Comparison of ENCODE assay signal across 18 mouse cellular contexts in genomic region chr3:117007340-117007739, GRCm38 (mm10). TPM values are rescaled to one million over a fixed set of nuclear protein-coding genes. Genes with fewer than 3 reads are reported as not detected.
DNase-seq lines count a peak whose midpoint lies in the region; ATAC-seq and TF ChIP-seq lines count a peak whose summit lies in the region.
"Had no signal": no experiment of that assay in that cellular context is flagged by ENCODE, and none has a peak within 500 bp of the region (broad histone marks: within the 10 kb centered on the region; RNA-seq: fewer than 3 reads in every experiment).

No protein-coding gene starts in this region.

- ATAC-seq in limb, embryonic 14.5 days (ENCODE audit: low FRiP score, low read depth) = no peak
- ATAC-seq: liver, postnatal 0 days had no signal

- intact Hi-C loops in left cerebral cortex, adult 2 months (cut with DNase I) = loop anchor here (1.0 to 5.0 kb wide), 3 partner anchors 22 to 100 kb away; no protein-coding TSS in a partner anchor

- H3K4me1 ChIP-seq in limb, embryonic 14.5 days (ENCODE audit: control insufficient read depth, insufficient read depth, low read length) = no peaks in the 10 kb centered on the region
- no peaks in the 10 kb centered on the region for H3K4me1 ChIP-seq in limb, embryonic 10.5 days
- H3K4me1 ChIP-seq: hindbrain, embryonic 15.5 days had no signal

- H3K4me2 ChIP-seq in limb, embryonic 14.5 days (replicated peaks; ENCODE audit: low read depth, low read length, severe bottlenecking) = no peak overlapping the region
- H3K4me2 ChIP-seq: hindbrain, embryonic 15.5 days had no signal

- H3K9me3 ChIP-seq in limb, embryonic 14.5 days (ENCODE audit: control insufficient read depth, low read length) = no peaks in the 10 kb centered on the region
- no peaks in the 10 kb centered on the region for H3K9me3 ChIP-seq in limb, embryonic 10.5 days (replicated peaks)
- H3K9me3 ChIP-seq: hindbrain, embryonic 15.5 days had no signal

- H3K36me3 ChIP-seq in limb, embryonic 14.5 days (ENCODE audit: control insufficient read depth, insufficient read depth, low read length) = no peaks in the 10 kb centered on the region
- no peaks in the 10 kb centered on the region for H3K36me3 ChIP-seq in limb, embryonic 10.5 days
- H3K36me3 ChIP-seq: hindbrain, embryonic 15.5 days had no signal

- DNase-seq in cerebellum, postnatal 14 days = peak; percentile 23 to 58
- no peak for DNase-seq in cerebellum, adult 18-20 months
- peak; percentile 20 for DNase-seq in limb, embryonic 14.5 days (ENCODE audit: low spot score)
- DNase-seq in limb, embryonic 10.5 days (ENCODE audit: low spot score) = no peak
- peak; percentile 41 to 47 for DNase-seq in left cerebral cortex, adult 2 months (ENCODE audit: extremely low spot score in 1 of 2, low spot score in 2 of 2)
- peak; percentile 53 to 71 for DNase-seq in right cerebral cortex, postnatal 36 days (ENCODE audit: low spot score in 2 of 2)
- no peak for DNase-seq in c-Kit-positive CD71-positive TER-119-positive erythroid progenitor cells, embryonic 14.5 days (ENCODE audit: low spot score)
- DNase-seq in urinary bladder, adult 2 months (ENCODE audit: low spot score) = no peak
- DNase-seq: gastrocnemius, postnatal 14 days; kidney, adult 9 months; liver, postnatal 0 days had no signal

- no peak for TF ChIP-seq CTCF in left cerebral cortex, adult 2 months (IDR thresholded peaks at IDR 0.05)

- H3K4me3 ChIP-seq in limb, embryonic 14.5 days (replicated peaks; ENCODE audit: low read length) = no peak overlapping the region
- no peak overlapping the region for H3K4me3 ChIP-seq in limb, embryonic 10.5 days
- no peak overlapping the region for H3K4me3 ChIP-seq in left cerebral cortex, adult 2 months
- H3K4me3 ChIP-seq: hindbrain, embryonic 15.5 days had no signal

- H3K27ac ChIP-seq in limb, embryonic 14.5 days (replicated peaks; ENCODE audit: low read depth, low read length) = no peak overlapping the region
- H3K27ac ChIP-seq in limb, embryonic 10.5 days = no peak overlapping the region
- peak overlapping the region; percentile 73 for H3K27ac ChIP-seq in left cerebral cortex, adult 2 months
- H3K27ac ChIP-seq: hindbrain, embryonic 15.5 days; macrophage; stomach, postnatal 0 days had no signal

- no peak overlapping the region for H3K9ac ChIP-seq in limb, embryonic 14.5 days (ENCODE audit: low read depth, low read length, severe bottlenecking)
- H3K9ac ChIP-seq: hindbrain, embryonic 15.5 days; liver, postnatal 0 days had no signal

- no peak for TF ChIP-seq POLR2A in limb, embryonic 14.5 days (IDR thresholded peaks at IDR 0.05; ENCODE audit: borderline replicate concordance, extremely low read depth, insufficient read depth, insufficient read length)

- no peaks in the 10 kb centered on the region for H3K27me3 ChIP-seq in limb, embryonic 14.5 days (ENCODE audit: control insufficient read depth, insufficient read depth, low read length)
- H3K27me3 ChIP-seq in limb, embryonic 10.5 days (ENCODE audit: low read depth, poor library complexity, severe bottlenecking) = no peaks in the 10 kb centered on the region
- H3K27me3 ChIP-seq: hindbrain, embryonic 15.5 days had no signal

- 74% methylated on average over 6 of the region's 6 CpGs for WGBS in limb, embryonic 14.5 days
- 87% methylated on average over 6 of the region's 6 CpGs for WGBS in limb, embryonic 10.5 days

RNA-seq across cellular contexts. Expression of gene Palmd, which starts 38.6 kb away (rescaled TPM):
- 9.3 and 12.4 TPM in 2 replicates for polyA plus RNA-seq in limb, embryonic 14.5 days (2012; rRNA removed)
- polyA plus RNA-seq in limb, embryonic 14.5 days (2014; fragmentation: Nextera tagmentation; extraction: Ambion mirVana) = 16.5 and 19.0 TPM in 2 replicates
- polyA plus RNA-seq in limb, embryonic 10.5 days (2016; fragmentation: Nextera tagmentation; extraction: Ambion mirVana) = 0.43 and 1.5 TPM in 2 replicates
- total RNA-seq in left cerebral cortex, adult 2 months (2021) = 10 to 100 TPM; 21.6 to 23.6 TPM
- polyA plus RNA-seq in urinary bladder, adult 2 months (2012; rRNA removed) = 5.9 and 6.7 TPM in 2 replicates
- total RNA-seq: neutrophil, adult 5-6 weeks had no signal
- polyA plus RNA-seq: macrophage had no signal

RNA-seq across cellular contexts. Expression of gene 4930455H04Rik, which starts 39.3 kb away (rescaled TPM):
- not detected in 2 replicates for polyA plus RNA-seq in limb, embryonic 14.5 days (2012; rRNA removed)
- not detected in 2 replicates for polyA plus RNA-seq in limb, embryonic 14.5 days (2014; fragmentation: Nextera tagmentation; extraction: Ambion mirVana)
- polyA plus RNA-seq in limb, embryonic 10.5 days (2016; fragmentation: Nextera tagmentation; extraction: Ambion mirVana) = not detected in 2 replicates
- not detected for total RNA-seq in left cerebral cortex, adult 2 months (2021)
- not detected in 2 replicates for polyA plus RNA-seq in urinary bladder, adult 2 months (2012; rRNA removed)
- total RNA-seq: adrenal gland, adult 8-10 months; neutrophil, adult 5-6 weeks had no signal
- polyA plus RNA-seq: cortical plate, adult 2 months; heart, embryonic 14.5 days; hindbrain, embryonic 15.5 days; liver, postnatal 0 days; macrophage had no signal

Comparison
In these comparisons a context has a peak if more than half of its experiments do, and no peak if none do; other contexts are left out.
1. DNase-seq: peak in cerebellum, postnatal 14 days (2 of 2), limb, embryonic 14.5 days (single experiment), left cerebral cortex, adult 2 months (2 of 2) and right cerebral cortex, postnatal 36 days (2 of 2); none in cerebellum, adult 18-20 months (0 of 2), limb, embryonic 10.5 days (single experiment), c-Kit-positive CD71-positive TER-119-positive erythroid progenitor cells, embryonic 14.5 days (single experiment) and urinary bladder, adult 2 months (single experiment).